Mouse (Mus musculus): ENCODE data around the gene Fam198a.

- no peak for TF ChIP-seq GATA1 (IDR thresholded peaks at IDR 0.05; ENCODE audit: low read length)
- no peak for TF ChIP-seq TAL1 (IDR thresholded peaks at IDR 0.05; ENCODE audit: low read length)
These were observed 31.7 kb upstream of the Fam198a start for GRCm38 (mm10) chr9:121919027-121919501.

Measured in erythroblast, embryonic 14.5 days (primary cell).